26 mouse cellular contexts compared by ENCODE assay signal in genomic region chr5:53248499-53248898, GRCm38 (mm10). TPM values are rescaled to one million over a fixed set of nuclear protein-coding genes. Genes with fewer than 3 reads are reported as not detected.
DNase-seq lines count a peak whose midpoint lies in the region; ATAC-seq lines count a peak whose summit lies in the region.
"Had no signal": no experiment of that assay in that cellular context is flagged by ENCODE, and none has a peak within 500 bp of the region (broad histone marks: within the 10 kb centered on the region; RNA-seq: fewer than 3 reads in every experiment).

No protein-coding gene starts in this region.

- ATAC-seq in frontal cortex, adult (ENCODE audit: low TSS enrichment): peak; percentile 21; the same call in 1 of the 2 replicates
- ATAC-seq in midbrain, embryonic 12.5 days (ENCODE audit: low FRiP score, low read depth): peak; percentile 25; the same call in 1 of the 2 replicates
- no peak for ATAC-seq in midbrain, embryonic 16.5 days
- ATAC-seq in forebrain, embryonic 14.5 days: peak; percentile 56
- no peak for ATAC-seq in megakaryocyte-erythroid progenitor cell, adult 5-6 weeks (replicated peaks; ENCODE audit: low FRiP score, low TSS enrichment, poor library complexity, severe bottlenecking)
- ATAC-seq: inflammation-experienced regulatory T-cells, adult 6 months had no signal

- no peak overlapping the region for H3K4me3 ChIP-seq in midbrain, embryonic 12.5 days
- no peak overlapping the region for H3K4me3 ChIP-seq in midbrain, embryonic 16.5 days (ENCODE audit: low read depth, low read length)
- no peak overlapping the region for H3K4me3 ChIP-seq in forebrain, embryonic 14.5 days (ENCODE audit: low read depth, low read length)
- H3K4me3 ChIP-seq: erythroblast, embryonic 14.5 days; heart, adult 2 months; heart, embryonic 12.5 days; limb, embryonic 12.5 days; liver, embryonic 15.5 days; lung, embryonic 15.5 days; midbrain, embryonic 13.5 days had no signal

- H3K4me2 ChIP-seq in midbrain, embryonic 12.5 days (replicated peaks): no peak overlapping the region
- H3K4me2 ChIP-seq in midbrain, embryonic 16.5 days (ENCODE audit: low read length): no peak overlapping the region
- H3K4me2 ChIP-seq in forebrain, embryonic 14.5 days (ENCODE audit: low read length): no peak overlapping the region
- H3K4me2 ChIP-seq: heart, embryonic 12.5 days; limb, embryonic 12.5 days; liver, embryonic 15.5 days; lung, embryonic 15.5 days; midbrain, embryonic 13.5 days had no signal

- 37% methylated on average over 11 of the region's 11 CpGs for WGBS in midbrain, embryonic 12.5 days
- WGBS in midbrain, embryonic 16.5 days: 26% methylated on average over 11 of the region's 11 CpGs
- 4% methylated on average over 11 of the region's 11 CpGs for WGBS in forebrain, embryonic 14.5 days

- H3K9me3 ChIP-seq in midbrain, embryonic 12.5 days: no peaks in the 10 kb centered on the region
- H3K9me3 ChIP-seq in midbrain, embryonic 16.5 days (replicated peaks; ENCODE audit: control insufficient read depth, low read length, poor library complexity, severe bottlenecking): no peaks in the 10 kb centered on the region
- no peaks in the 10 kb centered on the region for H3K9me3 ChIP-seq in forebrain, embryonic 14.5 days (replicated peaks; ENCODE audit: control insufficient read depth, low read length)
- H3K9me3 ChIP-seq: heart, embryonic 12.5 days; limb, embryonic 12.5 days; liver, embryonic 15.5 days; lung, embryonic 15.5 days; midbrain, embryonic 13.5 days had no signal

- no peak overlapping the region for H3K9ac ChIP-seq in midbrain, embryonic 12.5 days (replicated peaks)
- H3K9ac ChIP-seq in midbrain, embryonic 16.5 days (ENCODE audit: low read depth, low read length): no peak overlapping the region
- no peak overlapping the region for H3K9ac ChIP-seq in forebrain, embryonic 14.5 days (ENCODE audit: low read length)
- H3K9ac ChIP-seq: heart, embryonic 12.5 days; limb, embryonic 12.5 days; liver, embryonic 15.5 days; lung, embryonic 15.5 days; midbrain, embryonic 13.5 days had no signal

- H3K36me3 ChIP-seq in midbrain, embryonic 12.5 days: no peaks in the 10 kb centered on the region
- no peaks in the 10 kb centered on the region for H3K36me3 ChIP-seq in midbrain, embryonic 16.5 days (ENCODE audit: control insufficient read depth, insufficient read depth, low read length)
- H3K36me3 ChIP-seq in forebrain, embryonic 14.5 days (ENCODE audit: control insufficient read depth, insufficient read depth, low read length): no peaks in the 10 kb centered on the region
- H3K36me3 ChIP-seq: heart, embryonic 12.5 days; limb, embryonic 12.5 days; liver, embryonic 15.5 days; lung, embryonic 15.5 days; midbrain, embryonic 13.5 days had no signal

- H3K27me3 ChIP-seq in midbrain, embryonic 12.5 days: peaks cover 12% of the 10 kb centered on the region
- H3K27me3 ChIP-seq in midbrain, embryonic 16.5 days (ENCODE audit: control insufficient read depth, insufficient read depth, low read depth, low read length): no peaks in the 10 kb centered on the region
- H3K27me3 ChIP-seq in forebrain, embryonic 14.5 days (replicated peaks; ENCODE audit: control insufficient read depth, insufficient read depth, low read length): no peaks in the 10 kb centered on the region
- H3K27me3 ChIP-seq: heart, embryonic 12.5 days; limb, embryonic 12.5 days; liver, embryonic 15.5 days; lung, embryonic 15.5 days had no signal

- no peak for DNase-seq in frontal cortex, postnatal 36 days (ENCODE audit: low spot score in 2 of 2)
- DNase-seq in forebrain, embryonic 14.5 days (ENCODE audit: low spot score): peak; percentile 68
- DNase-seq in thymus, postnatal 10 days (ENCODE audit: low spot score in 2 of 2): no peak
- DNase-seq: adrenal gland, postnatal 25 days; cerebellum, adult 2 months; cerebellum, postnatal 14 days; heart, adult 2 months; heart, postnatal 4 days; kidney, adult 11 months; kidney, postnatal 14 days; layer of hippocampus, adult 9-11 months; right cerebral cortex, adult 18-20 months; spleen, adult 18-20 months; thymus, postnatal 25 days had no signal

- peaks cover 11% of the 10 kb centered on the region; the same call in 1 of the 2 replicates for H3K4me1 ChIP-seq in midbrain, embryonic 12.5 days
- H3K4me1 ChIP-seq in midbrain, embryonic 16.5 days (ENCODE audit: control insufficient read depth, insufficient read depth, low read length): no peaks in the 10 kb centered on the region
- peaks cover 18% of the 10 kb centered on the region; the same call in 1 of the 2 replicates for H3K4me1 ChIP-seq in forebrain, embryonic 14.5 days (ENCODE audit: control insufficient read depth, insufficient read depth, low read length)
- H3K4me1 ChIP-seq: liver, embryonic 15.5 days had no signal

- H3K27ac ChIP-seq in midbrain, embryonic 12.5 days (replicated peaks): no peak overlapping the region
- H3K27ac ChIP-seq in midbrain, embryonic 16.5 days (ENCODE audit: low read length): no peak overlapping the region
- no peak overlapping the region for H3K27ac ChIP-seq in forebrain, embryonic 14.5 days (ENCODE audit: low read depth, low read length)
- H3K27ac ChIP-seq: heart, adult 2 months; limb, embryonic 12.5 days; liver, embryonic 15.5 days; lung, embryonic 15.5 days; midbrain, embryonic 13.5 days had no signal

RNA-seq across cellular contexts. Expression of gene Smim20, which starts 18.4 kb away (rescaled TPM):
- 71.0 and 72.5 TPM in 2 replicates for polyA plus RNA-seq in midbrain, embryonic 12.5 days (2016; fragmentation: Nextera tagmentation; extraction: Ambion mirVana)
- 65.6 and 71.0 TPM in 2 replicates for polyA plus RNA-seq in midbrain, embryonic 16.5 days (2015; fragmentation: Nextera tagmentation; extraction: Ambion mirVana)
- 68.1 and 95.4 TPM in 2 replicates for polyA plus RNA-seq in forebrain, embryonic 14.5 days (2014; fragmentation: Nextera tagmentation; extraction: Ambion mirVana)
- 56.5 and 92.9 TPM in 2 replicates for total RNA-seq in megakaryocyte-erythroid progenitor cell, adult 5-6 weeks (2014; fragmentation: Nextera tagmentation)
- total RNA-seq in megakaryocyte-erythroid progenitor cell, adult 5-6 weeks (2017): 30.0 and 44.5 TPM in 2 replicates

RNA-seq across cellular contexts. Expression of gene Sel1l3, which starts 34.8 kb away (rescaled TPM):
- polyA plus RNA-seq in midbrain, embryonic 12.5 days (2016; fragmentation: Nextera tagmentation; extraction: Ambion mirVana): 2.5 and 2.9 TPM in 2 replicates
- 6.8 and 7.3 TPM in 2 replicates for polyA plus RNA-seq in midbrain, embryonic 16.5 days (2015; fragmentation: Nextera tagmentation; extraction: Ambion mirVana)
- 11.0 and 11.2 TPM in 2 replicates for polyA plus RNA-seq in forebrain, embryonic 14.5 days (2014; fragmentation: Nextera tagmentation; extraction: Ambion mirVana)
- not detected in 2 replicates for total RNA-seq in megakaryocyte-erythroid progenitor cell, adult 5-6 weeks (2014; fragmentation: Nextera tagmentation)
- total RNA-seq in megakaryocyte-erythroid progenitor cell, adult 5-6 weeks (2017): not detected in 2 replicates
- total RNA-seq: megakaryocyte progenitor cell, adult 5-6 weeks had no signal
- polyA plus RNA-seq: erythroblast, embryonic 14.5 days had no signal

Comparison
In these comparisons a context has a peak if more than half of its experiments do, and no peak if none do; other contexts are left out.
1. ATAC-seq: peak in frontal cortex, adult (single experiment), midbrain, embryonic 12.5 days (single experiment) and forebrain, embryonic 14.5 days (single experiment); none in midbrain, embryonic 16.5 days (single experiment) and megakaryocyte-erythroid progenitor cell, adult 5-6 weeks (single experiment).